Mouse (Mus musculus): ENCODE results near the gene Hyal1.

DNA sequence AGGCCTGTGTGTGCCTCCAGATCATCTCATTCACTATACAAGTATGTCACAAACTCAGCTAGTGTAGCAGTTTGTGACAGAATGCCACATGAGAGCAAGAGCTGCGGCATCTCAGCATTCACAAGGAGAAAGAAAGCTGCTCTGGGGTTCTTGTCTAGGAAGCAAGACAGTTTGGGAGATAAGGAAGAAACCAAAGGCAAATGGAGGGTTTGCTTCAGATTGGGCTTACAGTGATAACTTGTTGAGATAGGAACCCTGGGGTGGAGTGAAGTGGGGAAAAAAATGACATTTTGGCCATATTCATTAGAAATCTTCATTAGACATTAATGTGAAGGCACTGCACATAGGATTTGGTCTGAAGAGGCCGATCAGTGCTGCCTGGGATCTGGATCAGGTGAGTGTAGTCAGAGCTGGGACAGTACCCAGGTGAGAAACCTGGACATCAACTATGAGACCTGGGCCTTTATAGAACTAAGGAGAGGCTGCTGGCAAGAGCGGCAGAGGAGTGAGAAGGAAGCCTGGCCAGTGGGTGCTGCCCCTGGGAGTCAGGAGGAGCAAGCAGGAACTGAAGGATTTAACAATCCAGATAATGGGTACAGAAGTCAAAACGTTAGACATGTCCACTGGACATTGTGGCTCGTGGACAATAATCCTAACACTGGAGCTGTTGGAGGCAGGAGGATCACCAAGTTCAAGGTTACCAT lies 23.9 kb upstream of the Hyal1 start:
- no peak for TF ChIP-seq CTCF (IDR thresholded peaks at IDR 0.05; ENCODE audit: low read depth, low read length)
- TF ChIP-seq POLR2A (IDR thresholded peaks at IDR 0.05; ENCODE audit: borderline replicate concordance, low read depth, low read length) = no peak
